In the genomic region with DNA sequence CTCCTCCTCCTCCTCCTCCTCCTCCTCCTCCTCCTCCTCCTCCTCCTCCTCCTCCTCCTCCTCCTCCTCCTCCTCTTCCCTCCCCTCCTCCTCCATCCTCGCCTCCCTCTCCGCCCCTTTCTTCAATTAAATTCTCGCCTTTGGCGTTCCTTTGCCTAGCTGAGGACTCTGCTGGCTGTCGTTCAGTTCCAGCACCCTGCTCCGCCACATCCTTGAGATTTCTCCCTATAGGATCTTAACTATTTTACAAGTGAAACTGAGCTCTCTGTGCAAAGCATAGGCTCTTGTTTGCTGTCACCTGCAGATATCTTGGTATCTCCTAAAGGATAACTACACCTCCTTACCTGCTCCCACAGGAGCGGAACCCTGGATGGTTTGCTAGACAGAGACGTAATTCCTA, we compare ENCODE assay signal across 8 mouse cellular contexts.
DNase-seq lines count a peak whose midpoint lies in the region; ATAC-seq and TF ChIP-seq lines count a peak whose summit lies in the region.

No protein-coding gene starts in this region.

- ATAC-seq in heart, embryonic 16.5 days (replicated peaks; ENCODE audit: extremely low read depth, insufficient read depth, low FRiP score) = no peak
- ATAC-seq in hindbrain, embryonic 11.5 days (ENCODE audit: low FRiP score) = no peak

- peak overlapping the region; percentile 91 for H3K4me2 ChIP-seq in heart, embryonic 16.5 days (ENCODE audit: low read depth, low read length)
- peak overlapping the region; percentile 70 for H3K4me2 ChIP-seq in hindbrain, embryonic 11.5 days (replicated peaks; ENCODE audit: low read depth, low read length)

- DNase-seq in heart, postnatal 4 days = no peak
- DNase-seq in brain, embryonic 14.5 days (ENCODE audit: low read depth) = peak; percentile 47
- DNase-seq in hindbrain, embryonic 11.5 days (ENCODE audit: low spot score) = peak; percentile 28
- peak; percentile 24 for DNase-seq in midbrain, embryonic 10.5 days (ENCODE audit: low spot score)
- no peak for DNase-seq in testis, postnatal 14 days (ENCODE audit: low spot score)
- DNase-seq in ovary, adult 18-20 months (ENCODE audit: low spot score) = no peak
- DNase-seq in lung, adult 2 months = no peak

- no peak overlapping the region for H3K27ac ChIP-seq in heart, embryonic 16.5 days (ENCODE audit: low read length)
- H3K27ac ChIP-seq in hindbrain, embryonic 11.5 days (ENCODE audit: low read depth, low read length) = no peak overlapping the region
- peak overlapping the region; percentile 71 for H3K27ac ChIP-seq in midbrain, embryonic 10.5 days (replicated peaks)

- peaks cover 12% of the 10 kb centered on the region for H3K4me1 ChIP-seq in heart, embryonic 16.5 days (ENCODE audit: control insufficient read depth, insufficient read depth, low read length)
- peaks cover 7% of the 10 kb centered on the region for H3K4me1 ChIP-seq in hindbrain, embryonic 11.5 days (replicated peaks; ENCODE audit: control insufficient read depth, insufficient read depth, low read length)
- H3K4me1 ChIP-seq in midbrain, embryonic 10.5 days = peaks cover 44% of the 10 kb centered on the region
- H3K4me1 ChIP-seq in lung, adult 2 months (ENCODE audit: control insufficient read depth, insufficient read depth, low read length) = 0 out of 2 replicates have a peak, but pooled peaks cover 2% of the 10 kb centered on the region

- H3K27me3 ChIP-seq in heart, embryonic 16.5 days (ENCODE audit: control insufficient read depth, insufficient read depth, low read length) = 0 out of 2 replicates have a peak, but pooled peaks cover 7% of the 10 kb centered on the region
- H3K27me3 ChIP-seq in hindbrain, embryonic 11.5 days (ENCODE audit: control insufficient read depth, insufficient read depth, low read length) = no peaks in the 10 kb centered on the region
- H3K27me3 ChIP-seq in midbrain, embryonic 10.5 days (ENCODE audit: low read depth, poor library complexity, severe bottlenecking) = peaks cover 14% of the 10 kb centered on the region

- 0 out of 2 replicates have a peak, but pooled peaks cover 2% of the 10 kb centered on the region for H3K9me3 ChIP-seq in heart, embryonic 16.5 days (replicated peaks; ENCODE audit: control insufficient read depth, low read length)
- H3K9me3 ChIP-seq in hindbrain, embryonic 11.5 days (ENCODE audit: control insufficient read depth, low read length) = no peaks in the 10 kb centered on the region
- 0 out of 2 replicates have a peak, but pooled peaks cover 9% of the 10 kb centered on the region for H3K9me3 ChIP-seq in midbrain, embryonic 10.5 days (replicated peaks)

- H3K9ac ChIP-seq in heart, embryonic 16.5 days (ENCODE audit: low read length) = 0 out of 2 replicates have a peak overlapping the region, but pooled peaks have one; percentile 8
- H3K9ac ChIP-seq in hindbrain, embryonic 11.5 days (ENCODE audit: low read depth, low read length) = no peak overlapping the region

- 21% methylated on average over 6 of the region's 8 CpGs for WGBS in heart, embryonic 16.5 days
- 23% methylated on average over 6 of the region's 8 CpGs for WGBS in hindbrain, embryonic 11.5 days
- 25% methylated on average over 6 of the region's 8 CpGs for WGBS in midbrain, embryonic 10.5 days
- 20% methylated on average over 6 of the region's 8 CpGs for WGBS in lung, adult 2 months

- H3K4me3 ChIP-seq in heart, embryonic 16.5 days (ENCODE audit: low read length) = peak overlapping the region; percentile 57
- H3K4me3 ChIP-seq in hindbrain, embryonic 11.5 days (ENCODE audit: low read depth, low read length) = peak overlapping the region; percentile 38
- peak overlapping the region; percentile 60 for H3K4me3 ChIP-seq in midbrain, embryonic 10.5 days
- H3K4me3 ChIP-seq in lung, adult 2 months (replicated peaks; ENCODE audit: extremely low read depth, low read depth, low read length) = no peak overlapping the region

- no peaks in the 10 kb centered on the region for H3K36me3 ChIP-seq in heart, embryonic 16.5 days (ENCODE audit: control insufficient read depth, insufficient read depth)
- H3K36me3 ChIP-seq in hindbrain, embryonic 11.5 days (ENCODE audit: control insufficient read depth, insufficient read depth, low read length) = no peaks in the 10 kb centered on the region
- H3K36me3 ChIP-seq in midbrain, embryonic 10.5 days = no peaks in the 10 kb centered on the region

- no peak for TF ChIP-seq POLR2A in brain, embryonic 14.5 days (IDR thresholded peaks at IDR 0.05; ENCODE audit: borderline replicate concordance, extremely low read depth, insufficient read depth, insufficient read length, poor library complexity, severe bottlenecking)
- TF ChIP-seq POLR2A in lung, adult 2 months (IDR thresholded peaks at IDR 0.05; ENCODE audit: borderline replicate concordance, extremely low read depth, low read depth, low read length) = no peak

- TF ChIP-seq CTCF in brain, embryonic 14.5 days (IDR thresholded peaks at IDR 0.05; ENCODE audit: borderline replicate concordance, extremely low read depth, insufficient read depth, insufficient read length) = no peak
- TF ChIP-seq CTCF in lung, adult 2 months (IDR thresholded peaks at IDR 0.05; ENCODE audit: insufficient read depth, low read length) = no peak

Comparison
In these comparisons a context has a peak if more than half of its experiments do, and no peak if none do; other contexts are left out.
1. DNase-seq: peak in brain, embryonic 14.5 days (single experiment), hindbrain, embryonic 11.5 days (single experiment) and midbrain, embryonic 10.5 days (single experiment); none in heart, postnatal 4 days (single experiment), testis, postnatal 14 days (single experiment), ovary, adult 18-20 months (single experiment) and lung, adult 2 months (single experiment).